Mouse (Mus musculus) heart, embryonic 11.5 days (tissue): ENCODE data around the gene Ctnnb1. TPM values are rescaled to one million over a fixed set of nuclear protein-coding genes. Genes with fewer than 3 reads are reported as not detected.
A peak's percentile ranks its signal among the peaks of the same experiment; 100 is the strongest.
"Not testable (repeated sequence)": the region's sequence is repeated elsewhere in the genome, so short reads cannot be mapped to it uniquely, and the experiment has no call there.

Experiments used
- ATAC-seq: fragments of 200-750 bp; cut with Nextera tagmentation; replicated peaks from 2 replicates; pipeline ENCODE4 v1.8.0; 2017; ENCODE audit warnings: moderate library complexity; ENCODE audit not compliant: insufficient number of reproducible peaks, low FRiP score, low TSS enrichment
- H3K27ac ChIP-seq: fragments of 300-500 bp; sonication (generic); 2 replicates; pipeline ENCODE4 v1.5.1; 2014; ENCODE audit warnings: mild to moderate bottlenecking, low read depth, low read length
- H3K27me3 ChIP-seq: fragments of 300-500 bp; sonication (generic); 2 replicates; pipeline ENCODE4 v1.6.1; 2014; ENCODE audit warnings: mild to moderate bottlenecking, low read length, mixed read lengths; ENCODE audit not compliant: control insufficient read depth, insufficient read depth
- H3K36me3 ChIP-seq: fragments of 300-500 bp; sonication (generic); 2 replicates; pipeline ENCODE4 v1.6.1; 2014; ENCODE audit warnings: mild to moderate bottlenecking, low read length, moderate library complexity, mixed read lengths; ENCODE audit not compliant: control insufficient read depth, insufficient read depth
- H3K4me1 ChIP-seq: fragments of 300-500 bp; sonication (generic); 2 replicates; pipeline ENCODE4 v1.6.1; 2014; ENCODE audit warnings: low read length; ENCODE audit not compliant: control insufficient read depth, insufficient read depth
- H3K4me2 ChIP-seq: fragments of 300-500 bp; sonication (generic); 2 replicates; pipeline ENCODE4 v1.6.1; 2014; ENCODE audit warnings: mild to moderate bottlenecking, moderate library complexity
- H3K4me3 ChIP-seq: fragments of 300-500 bp; sonication (generic); 2 replicates; pipeline ENCODE4 v1.5.1; 2014; ENCODE audit warnings: low read depth, low read length
- H3K9ac ChIP-seq: fragments of 300-500 bp; sonication (generic); 2 replicates; pipeline ENCODE4 v1.6.1; 2014; ENCODE audit warnings: mild to moderate bottlenecking, low read depth, low read length, moderate library complexity
- H3K9me3 ChIP-seq: fragments of 300-500 bp; sonication (generic); replicated peaks from 2 replicates; pipeline ENCODE4 v1.6.1; 2016; ENCODE audit warnings: low read length; ENCODE audit not compliant: control insufficient read depth
- WGBS: fragments of 180-500 bp; shearing (Covaris S2); extraction: QIAGEN DNeasy Blood & Tissue Kit; methylation state at CpG from one replicate; pipeline ENCODE4 v1.1.7; 2014; ENCODE audit not compliant: insufficient replicate concordance; 5-methylcytosine and 5-hydroxymethylcytosine counted together
- polyA plus RNA-seq: library from polyadenylated mRNA; unstranded; fragments of >200 nt; fragmentation: Nextera tagmentation; extraction: Ambion mirVana; gene quantifications from 2 replicates; pipeline ENCODE4 v1.2.1, GENCODE M21; 2014

Gene Ctnnb1
- polyA plus RNA-seq, 1 experiment from 2014 or later: 433 TPM

- WGBS: 68% methylated on average over 14 of the region's 14 CpGs
- H3K4me3 ChIP-seq: no peak overlapping the region
- no peak overlapping the region for H3K27ac ChIP-seq
- ATAC-seq: peak; percentile 63; the same call in 1 of the 2 replicates
- no peaks in the 10 kb centered on the region for H3K9me3 ChIP-seq
- H3K9ac ChIP-seq: no peak overlapping the region
- peaks cover 6% of the 10 kb centered on the region; the same call in 1 of the 2 replicates for H3K4me1 ChIP-seq
- no peaks in the 10 kb centered on the region for H3K36me3 ChIP-seq
- H3K27me3 ChIP-seq: no peaks in the 10 kb centered on the region
- H3K4me2 ChIP-seq: no peak overlapping the region
These were observed 14.0 kb upstream of the Ctnnb1 start for GRCm38 (mm10) chr9:120914877-120915459.

DNA sequence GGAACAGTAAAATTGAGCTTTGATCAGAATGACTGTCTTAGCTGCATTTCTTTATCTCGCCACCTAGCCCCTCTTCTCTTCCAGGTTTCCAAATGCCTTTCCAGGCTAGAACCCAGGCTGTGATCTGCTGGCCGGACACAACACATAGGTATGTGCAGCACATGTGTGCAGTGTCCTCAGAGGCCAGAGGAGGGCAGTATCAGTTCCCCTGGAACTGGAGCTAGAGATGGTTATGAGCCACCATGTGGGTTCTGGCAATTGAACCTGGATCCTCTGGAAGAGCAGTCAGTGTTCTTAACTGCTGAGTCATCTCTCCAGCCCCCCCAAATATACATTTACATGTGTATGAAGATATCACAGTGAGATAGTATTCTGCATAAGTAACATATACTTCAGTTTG lies 11.4 kb upstream of the Ctnnb1 start:
- H3K4me2 ChIP-seq, H3K27me3 ChIP-seq, H3K4me1 ChIP-seq, H3K9me3 ChIP-seq, H3K4me3 ChIP-seq, ATAC-seq, H3K27ac ChIP-seq, H3K9ac ChIP-seq, H3K36me3 ChIP-seq: not testable (repeated sequence)
- 92% methylated on average over 2 of the region's 2 CpGs for WGBS

DNA sequence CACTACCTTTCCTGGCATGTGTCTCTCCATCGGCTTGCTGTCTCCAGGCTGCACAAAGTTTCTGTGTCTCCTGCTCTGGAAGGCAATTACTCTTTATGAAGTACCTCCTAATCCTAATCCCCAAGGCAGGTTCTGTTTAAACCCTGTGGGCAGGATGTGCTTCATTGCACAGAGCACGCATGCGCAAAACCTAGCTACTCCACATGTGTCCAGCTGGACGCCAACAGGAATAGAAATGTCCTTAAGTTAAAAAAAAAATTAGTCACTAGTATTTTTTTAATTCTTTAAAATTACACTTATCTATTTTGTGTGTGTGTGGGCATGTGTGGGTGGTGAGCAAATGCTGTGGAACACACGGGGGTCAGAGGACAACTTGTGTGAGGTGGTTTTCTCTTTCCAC lies 10.8 kb upstream of the Ctnnb1 start:
- peaks cover 6% of the 10 kb centered on the region; the same call in 1 of the 2 replicates for H3K4me1 ChIP-seq
- no peak for ATAC-seq

DNA sequence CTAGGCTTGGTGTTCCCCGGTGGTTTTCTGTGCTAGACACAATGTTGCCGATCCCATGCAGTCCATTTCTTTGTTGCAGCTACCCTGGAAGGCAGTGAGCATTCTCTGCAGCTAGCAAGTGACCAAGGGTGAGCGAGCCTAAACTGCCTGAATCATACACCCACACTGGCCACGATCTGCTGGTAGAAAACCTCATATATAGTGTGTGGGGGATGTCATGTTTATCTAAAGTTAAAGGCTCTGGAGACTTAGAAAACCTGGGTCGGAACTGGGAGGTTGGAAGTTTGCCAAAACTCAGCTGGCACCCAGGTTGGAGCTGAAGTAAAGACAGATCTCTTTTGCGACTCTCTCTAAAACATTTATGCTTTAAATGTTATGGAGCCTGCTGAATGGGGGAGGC lies 10.4 kb upstream of the Ctnnb1 start:
- WGBS: 32% methylated on average over 6 of the region's 6 CpGs
- Histone ChIP-seq H3K27ac (no peak overlapping the region), H3K4me1 (peaks cover 6% of the 10 kb centered on the region; the same call in 1 of the 2 replicates)

More for the DNA sequence above, 10.8 kb upstream of the Ctnnb1 start:
- no peaks in the 10 kb centered on the region for H3K9me3 ChIP-seq
- WGBS: 83% methylated on average over 5 of the region's 5 CpGs
- no peak overlapping the region for H3K27ac ChIP-seq
- H3K4me3 ChIP-seq: no peak overlapping the region
- H3K27me3 ChIP-seq: no peaks in the 10 kb centered on the region
- H3K9ac ChIP-seq: no peak overlapping the region
- no peaks in the 10 kb centered on the region for H3K36me3 ChIP-seq
- H3K4me2 ChIP-seq: no peak overlapping the region

DNA sequence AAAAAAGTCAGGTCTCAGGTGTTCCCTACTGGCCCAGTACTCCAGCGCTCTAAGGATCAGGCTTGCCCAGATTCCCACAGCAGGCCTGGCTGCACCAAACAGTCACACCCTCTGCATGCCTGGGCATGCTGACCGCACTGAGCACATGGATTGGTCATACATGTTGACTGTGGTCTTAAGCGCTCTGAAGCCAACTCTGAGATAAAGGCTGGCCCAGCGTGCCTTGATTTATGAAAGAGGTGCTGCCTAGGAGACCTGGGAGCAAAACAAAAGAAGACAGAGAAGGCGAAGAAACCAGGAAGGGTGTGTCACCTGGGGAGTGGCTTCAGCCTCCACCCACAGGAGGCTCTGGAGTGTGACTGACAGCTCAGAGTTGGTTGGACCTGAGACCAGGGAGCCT lies 9.9 kb upstream of the Ctnnb1 start:
- ATAC-seq: no peak
- Histone ChIP-seq H3K27ac (no peak overlapping the region), H3K4me1 (peaks cover 6% of the 10 kb centered on the region; the same call in 1 of the 2 replicates), H3K9me3 (no peaks in the 10 kb centered on the region), H3K9ac (no peak overlapping the region), H3K36me3 (no peaks in the 10 kb centered on the region), H3K27me3 (no peaks in the 10 kb centered on the region), H3K4me2 (no peak overlapping the region), H3K4me3 (no peak overlapping the region)
- 70% methylated on average over 5 of the region's 5 CpGs for WGBS

More for the DNA sequence above, 10.4 kb upstream of the Ctnnb1 start:
- H3K4me2 ChIP-seq: no peak overlapping the region
- H3K27me3 ChIP-seq: no peaks in the 10 kb centered on the region
- no peaks in the 10 kb centered on the region for H3K36me3 ChIP-seq
- no peak for ATAC-seq
- H3K9ac ChIP-seq: no peak overlapping the region
- H3K4me3 ChIP-seq: no peak overlapping the region
- no peaks in the 10 kb centered on the region for H3K9me3 ChIP-seq

DNA sequence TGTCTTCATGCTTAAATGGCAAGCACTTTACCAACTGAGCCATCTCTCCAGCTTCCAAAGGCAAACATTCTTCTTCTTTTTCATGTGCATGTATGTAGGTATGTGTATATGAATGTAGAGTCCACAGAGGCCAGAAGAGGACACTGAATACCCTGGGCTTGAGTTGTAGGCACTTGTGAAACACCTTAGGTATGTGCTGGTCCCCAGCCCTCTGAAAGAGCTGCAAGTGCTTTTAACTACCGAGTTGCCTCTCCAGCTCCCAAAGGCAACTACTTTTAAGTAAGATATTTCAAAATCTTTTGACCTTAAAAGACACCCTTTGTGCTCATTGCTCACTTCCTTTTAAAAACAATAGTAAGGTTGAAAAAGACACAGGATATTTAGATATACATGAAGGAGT lies 2.9 kb upstream of the Ctnnb1 start:
- H3K9ac ChIP-seq: no peak overlapping the region
- H3K27me3 ChIP-seq: no peaks in the 10 kb centered on the region
- no peaks in the 10 kb centered on the region for H3K9me3 ChIP-seq
- no peak for ATAC-seq
- H3K4me2 ChIP-seq: no peak overlapping the region
- H3K4me3 ChIP-seq: no peak overlapping the region
- 35% methylated on average over 1 of the region's 1 CpGs for WGBS
- no peak overlapping the region for H3K27ac ChIP-seq
- H3K4me1 ChIP-seq: no peaks in the 10 kb centered on the region
- no peaks in the 10 kb centered on the region for H3K36me3 ChIP-seq

DNA sequence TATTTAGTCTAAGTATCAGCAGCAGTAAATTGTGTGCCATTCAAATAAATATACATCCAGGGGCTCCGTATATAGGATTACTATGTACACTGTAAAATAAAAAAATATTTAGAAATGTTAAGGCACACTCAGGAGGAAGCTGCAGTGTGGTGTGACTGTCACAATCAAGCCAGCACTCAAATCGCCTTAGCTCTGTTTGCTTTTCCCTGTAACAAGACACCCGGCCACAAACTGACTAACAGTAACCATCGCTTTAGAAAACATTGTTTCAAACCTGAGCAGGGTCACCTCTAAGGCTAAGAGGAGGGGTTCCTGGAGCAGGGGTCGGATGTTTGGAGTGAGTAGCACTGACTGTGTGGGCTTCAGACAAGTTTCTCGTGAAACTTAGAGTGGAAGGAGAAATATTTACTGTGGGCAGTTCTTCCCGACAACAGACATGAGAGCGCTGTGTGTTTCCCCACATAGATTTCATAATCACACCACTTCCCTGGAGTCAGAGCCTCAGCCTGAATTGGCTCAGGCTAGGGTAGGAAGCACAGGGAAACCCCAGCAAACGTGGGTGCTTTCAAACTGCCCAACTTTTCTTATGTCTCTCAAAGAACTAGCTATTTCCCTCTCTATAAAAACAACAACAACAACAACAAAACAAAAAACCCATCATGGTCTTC lies 1.9 kb upstream of the Ctnnb1 start:
- 18% methylated on average over 9 of the region's 9 CpGs for whole genome bisulfite sequencing

GRCm38 (mm10) chr9:120930021-120930420 lies 1.0 kb downstream of the Ctnnb1 start:
- ATAC-seq: no peak
- 91% methylated on average over 12 of the region's 12 CpGs for WGBS

More for the DNA sequence above, 1.9 kb upstream of the Ctnnb1 start:
- Histone ChIP-seq H3K4me2 (no peak overlapping the region), H3K9ac (no peak overlapping the region), H3K27me3 (no peaks in the 10 kb centered on the region), H3K4me1 (no peaks in the 10 kb centered on the region), H3K27ac (no peak overlapping the region), H3K36me3 (no peaks in the 10 kb centered on the region), H3K9me3 (no peaks in the 10 kb centered on the region), H3K4me3 (no peak overlapping the region)
- ATAC-seq: no peak

GRCm38 (mm10) chr9:120930811-120931210 lies 1.8 kb downstream of the Ctnnb1 start:
- Histone ChIP-seq H3K9ac (no peak overlapping the region), H3K27me3 (no peaks in the 10 kb centered on the region), H3K27ac (no peak overlapping the region), H3K4me3 (no peak overlapping the region), H3K4me1 (peaks cover 4% of the 10 kb centered on the region; the same call in 1 of the 2 replicates), H3K9me3 (no peaks in the 10 kb centered on the region), H3K4me2 (no peak overlapping the region), H3K36me3 (no peaks in the 10 kb centered on the region)
- WGBS: 71% methylated on average over 8 of the region's 8 CpGs
- ATAC-seq: no peak

More at GRCm38 (mm10) chr9:120930021-120930420, 1.0 kb downstream of the Ctnnb1 start:
- H3K27ac ChIP-seq: no peak overlapping the region
- H3K4me2 ChIP-seq: no peak overlapping the region
- H3K36me3 ChIP-seq: no peaks in the 10 kb centered on the region
- no peak overlapping the region for H3K4me3 ChIP-seq
- H3K4me1 ChIP-seq: no peaks in the 10 kb centered on the region
- no peak overlapping the region for H3K9ac ChIP-seq
- H3K9me3 ChIP-seq: no peaks in the 10 kb centered on the region
- H3K27me3 ChIP-seq: no peaks in the 10 kb centered on the region
